Mouse (Mus musculus): ENCODE measurements around the gene Mdn1.

GRCm38 (mm10) chr4:32800577-32801170 is 143.8 kb downstream of the Mdn1 start:
- no peak for TF ChIP-seq E2F4 (IDR thresholded peaks at IDR 0.05; ENCODE audit: insufficient read depth)
- TF ChIP-seq POLR2A (IDR thresholded peaks at IDR 0.05; ENCODE audit: insufficient read length, low read depth): no peak
- TF ChIP-seq MAX (IDR thresholded peaks at IDR 0.05; ENCODE audit: low read depth): no peak
- TF ChIP-seq USF1 (IDR thresholded peaks at IDR 0.05; ENCODE audit: low read depth): no peak
- no peak for TF ChIP-seq TCF12 (IDR thresholded peaks at IDR 0.05; ENCODE audit: insufficient read depth, poor library complexity, severe bottlenecking)
- TF ChIP-seq MYOD1 (IDR thresholded peaks at IDR 0.05; ENCODE audit: control insufficient read depth in 1 of 3, insufficient read length in 2 of 3, low read depth in 2 of 3): no peak
- no peak for TF ChIP-seq REST (IDR thresholded peaks at IDR 0.05; ENCODE audit: insufficient read depth, insufficient read length)
- no peak for TF ChIP-seq CEBPB (IDR thresholded peaks at IDR 0.05; ENCODE audit: insufficient read depth, poor library complexity, severe bottlenecking)
- TF ChIP-seq POLR2AphosphoS2 (IDR thresholded peaks at IDR 0.05; ENCODE audit: insufficient read length, low read depth): no peak
- TF ChIP-seq TCF3 (IDR thresholded peaks at IDR 0.05; ENCODE audit: insufficient read length, low read depth): no peak
- TF ChIP-seq SRF (IDR thresholded peaks at IDR 0.05; ENCODE audit: control insufficient read depth, insufficient read length, low read depth): no peak
